Mouse (Mus musculus) ES-E14 (cell line): ENCODE measurements around the gene Adam17. TPM values are rescaled to one million over a fixed set of nuclear protein-coding genes. Genes with fewer than 3 reads are reported as not detected.

ENCODE experiments used
- DNase-seq: peaks from one replicate; pipeline ENCODE4 v3.0.0-alpha.2; 2013; ENCODE audit warnings: low read depth, low spot score
- H3K27ac ChIP-seq: 2 replicates; pipeline ENCODE4 v1.5.1; 2012; ENCODE audit warnings: low read depth, mild to moderate bottlenecking, low read length, moderate library complexity, mixed read lengths; ENCODE audit not compliant: poor library complexity, insufficient read depth, severe bottlenecking
- H3K36me3 ChIP-seq: 2 replicates; pipeline ENCODE4 v1.6.1; 2012; ENCODE audit warnings: mild to moderate bottlenecking, low read length, moderate library complexity, mixed read lengths; ENCODE audit not compliant: control insufficient read depth, poor library complexity, insufficient read depth, severe bottlenecking
- H3K4me1 ChIP-seq, 2 experiments: fragments of 150-350 bp in 1 of 2; sonication (generic) in 1 of 2; 2 replicates each; pipeline ENCODE4 v1.6.1; 2012; ENCODE audit warnings: low read length in 2 of 2, mild to moderate bottlenecking in 1 of 2, mixed read lengths in 1 of 2; ENCODE audit not compliant: control insufficient read depth in 2 of 2, insufficient read depth in 2 of 2, poor library complexity in 1 of 2
- H3K4me3 ChIP-seq, 2 experiments: fragments of 150-350 bp in 1 of 2; sonication (generic) in 1 of 2; 2 replicates each; pipeline ENCODE4 v1.5.1; 2012; ENCODE audit warnings: low read length in 2 of 2, low read depth in 1 of 2, mild to moderate bottlenecking in 1 of 2, mixed read lengths in 1 of 2; ENCODE audit not compliant: insufficient read depth in 1 of 2, poor library complexity in 1 of 2, severe bottlenecking in 1 of 2
- H3K9ac ChIP-seq: 2 replicates; pipeline ENCODE4 v1.6.1; 2012; ENCODE audit warnings: low read depth, mild to moderate bottlenecking, low read length, mixed read lengths; ENCODE audit not compliant: poor library complexity, insufficient read depth, severe bottlenecking
- H3K9me3 ChIP-seq: fragments of 150-350 bp; sonication (generic); 2 replicates; pipeline ENCODE4 v1.6.1; 2012; ENCODE audit warnings: low read depth, mild to moderate bottlenecking, low read length; ENCODE audit not compliant: control insufficient read depth, insufficient read depth
- CHD2 ChIP-seq: IDR thresholded peaks from 2 replicates; pipeline ENCODE4 v1.6.1; 2014; ENCODE audit warnings: mild to moderate bottlenecking, low read depth, low read length, inconsistent platforms
- HCFC1 ChIP-seq: IDR thresholded peaks from 2 replicates; pipeline ENCODE4 v1.6.1; 2012; ENCODE audit warnings: low read length, inconsistent platforms, borderline replicate concordance; ENCODE audit not compliant: insufficient read depth
- MAFK ChIP-seq: IDR thresholded peaks from 2 replicates; pipeline ENCODE4 v1.6.1; 2014; ENCODE audit warnings: mild to moderate bottlenecking, low read depth, low read length, inconsistent platforms; ENCODE audit not compliant: insufficient read depth
- ZC3H11A ChIP-seq: IDR thresholded peaks from 2 replicates; pipeline ENCODE4 v1.6.1; 2012; ENCODE audit warnings: low read depth, mild to moderate bottlenecking, inconsistent platforms, low read length, borderline replicate concordance
- ZNF384 ChIP-seq: IDR thresholded peaks from 2 replicates; pipeline ENCODE4 v1.6.1; 2012; ENCODE audit warnings: low read depth, low read length, inconsistent platforms
- in situ Hi-C, 2 experiments: fragments of 600-800 bp; cut with MboI; formaldehyde crosslinking; loops; one replicate each; pipeline ENCODE4 v1.15.1; 2025; ENCODE audit warnings: low sequenced_read_pairs in 2 of 2, inconsistent platforms in 1 of 2; ENCODE audit not compliant: unreplicated experiment in 2 of 2
- total RNA-seq: library from RNA; depleted of rRNA; stranded (reverse); fragments of 300-350 nt; gene quantifications from 2 replicates; pipeline ENCODE4 v1.2.3, GENCODE M21; 2012; rRNA removed

Gene Adam17
- total RNA-seq: 56.7 and 77.3 TPM in 2 replicates

- peak within 1 kb of the TSS; percentile 91 to 93 for H3K4me3 ChIP-seq
- no peaks in the 10 kb centered on the region for H3K36me3 ChIP-seq
- H3K9ac ChIP-seq: peak within 1 kb of the TSS; percentile 96
- peak; percentile 90 for DNase-seq
- in situ Hi-C loops: no loop called here
- H3K4me1 ChIP-seq: peaks cover 0 to 8% of the 10 kb centered on the region in 2 experiments; a peak in 2 of 4 replicates
- peak within 1 kb of the TSS; percentile 93 for H3K27ac ChIP-seq
- H3K9me3 ChIP-seq: no peaks in the 10 kb centered on the region
- TF ChIP-seq MAFK (0 out of 2 replicates have a peak, but pooled peaks have one; percentile 3), ZC3H11A (no peak), ZNF384 (0 out of 2 replicates have a peak, but pooled peaks have one; percentile 20), CHD2 (0 out of 2 replicates have a peak, but pooled peaks have one; percentile 30), HCFC1 (peak; percentile 87)
Observed at GRCm38 (mm10) chr12:21373100-21373819, at the start of gene Adam17. TSS of gene Adam17 (minus strand) at chr12:21373632.

- no peak for TF ChIP-seq ZNF384
- no peak for TF ChIP-seq MAFK
- no peak for TF ChIP-seq CHD2
- TF ChIP-seq HCFC1: no peak
- TF ChIP-seq ZC3H11A: no peak
- Histone ChIP-seq H3K9me3 (no peaks in the 10 kb centered on the region), H3K36me3 (peaks cover 4% of the 10 kb centered on the region; the same call in 1 of the 2 replicates), H3K4me1 (peaks cover 10 to 12% of the 10 kb centered on the region in 2 experiments), H3K27ac (peak overlapping the region; percentile 96), H3K4me3 (peak overlapping the region; percentile 52 to 73), H3K9ac (peak overlapping the region; percentile 60; the same call in 1 of the 2 replicates)
- in situ Hi-C loops: no loop called here
- no peak for DNase-seq
Observed at GRCm38 (mm10) chr12:21418621-21419131, 45.2 kb upstream of the Adam17 start.

- TF ChIP-seq MAFK (no peak), ZC3H11A (no peak), ZNF384 (no peak), CHD2 (no peak), HCFC1 (no peak)
- peaks cover 4% of the 10 kb centered on the region; the same call in 1 of the 2 replicates for H3K36me3 ChIP-seq
- peaks cover 10 to 12% of the 10 kb centered on the region in 2 experiments for H3K4me1 ChIP-seq
- DNase-seq: no peak
- in situ Hi-C loops: no loop called here
- H3K9ac ChIP-seq: peak overlapping the region; percentile 60
- H3K4me3 ChIP-seq: peak overlapping the region; percentile 52 to 73
- no peaks in the 10 kb centered on the region for H3K9me3 ChIP-seq
- peak overlapping the region; percentile 96 for H3K27ac ChIP-seq
Observed at GRCm38 (mm10) chr12:21418083-21418482, 44.7 kb upstream of the Adam17 start.

GRCm38 (mm10) chr12:21417100-21418070 lies 44.0 kb upstream of the Adam17 start, which contains the start of gene Ywhaq:
TSS of gene Ywhaq (minus strand) at chr12:21417637.
- in situ Hi-C loops: no loop called here
- Histone ChIP-seq H3K9ac (peak within 1 kb of the TSS; percentile 99), H3K9me3 (no peaks in the 10 kb centered on the region), H3K4me1 (peaks cover 10 to 12% of the 10 kb centered on the region in 2 experiments), H3K4me3 (peak within 1 kb of the TSS; percentile 94 to 99), H3K27ac (peak within 1 kb of the TSS; percentile 100), H3K36me3 (peaks cover 8% of the 10 kb centered on the region)
- peak; percentile 52; the same call in 1 of the 2 replicates for TF ChIP-seq HCFC1
- 0 out of 2 replicates have a peak, but pooled peaks have one; percentile 41 for TF ChIP-seq CHD2
- no peak for TF ChIP-seq ZC3H11A
- TF ChIP-seq ZNF384: no peak
- peak; percentile 98 for DNase-seq
